ENCODE assay signal across 8 mouse cellular contexts in genomic region chr12:8499001-8499870, GRCm38 (mm10). TPM values are rescaled to one million over a fixed set of nuclear protein-coding genes. Genes with fewer than 3 reads are reported as not detected.
DNase-seq lines count a peak whose midpoint lies in the region; ATAC-seq and TF ChIP-seq lines count a peak whose summit lies in the region.

No protein-coding gene starts in this region.

- TF ChIP-seq EP300 in heart, adult 2 months (IDR thresholded peaks at IDR 0.05; ENCODE audit: insufficient read depth, low read depth, low read length), result no peak; the same call in 1 of the 2 replicates
- TF ChIP-seq EP300 in liver, embryonic 14.5 days (IDR thresholded peaks at IDR 0.05; ENCODE audit: low read depth), result no peak
- no peak for TF ChIP-seq EP300 in stomach, postnatal 0 days (optimal IDR thresholded peaks at IDR 0.05)

- no peaks in the 10 kb centered on the region for H3K9me3 ChIP-seq in liver, embryonic 14.5 days (ENCODE audit: control insufficient read depth, low read length)
- no peaks in the 10 kb centered on the region for H3K9me3 ChIP-seq in stomach, postnatal 0 days (ENCODE audit: control insufficient read depth, low read length)

- H3K36me3 ChIP-seq in heart, adult 2 months (ENCODE audit: control insufficient read depth, insufficient read depth, low read length), result peaks cover 6% of the 10 kb centered on the region
- H3K36me3 ChIP-seq in liver, embryonic 14.5 days (replicated peaks; ENCODE audit: control insufficient read depth, insufficient read depth, low read depth), result no peaks in the 10 kb centered on the region
- no peaks in the 10 kb centered on the region for H3K36me3 ChIP-seq in stomach, postnatal 0 days (ENCODE audit: control insufficient read depth, insufficient read depth, low read length)

- H3K4me3 ChIP-seq in heart, adult 2 months, result peak overlapping the region; percentile 95
- H3K4me3 ChIP-seq in liver, embryonic 14.5 days (ENCODE audit: insufficient read depth in 1 of 2, low read depth in 2 of 2, low read length in 2 of 2), result peak overlapping the region; percentile 69 to 72
- H3K4me3 ChIP-seq in stomach, postnatal 0 days (ENCODE audit: low read depth, low read length), result peak overlapping the region; percentile 92

- WGBS in heart, adult 2 months, result under 1% methylated on average over 93 of the region's 99 CpGs
- WGBS in liver, embryonic 14.5 days (ENCODE audit: insufficient replicate concordance), result under 1% methylated on average over 96 of the region's 99 CpGs
- 1% methylated on average over 88 of the region's 99 CpGs for WGBS in stomach, postnatal 0 days

- peak overlapping the region; percentile 97 for H3K27ac ChIP-seq in heart, adult 2 months
- peak overlapping the region; percentile 56 for H3K27ac ChIP-seq in liver, embryonic 14.5 days
- peak overlapping the region; percentile 100 for H3K27ac ChIP-seq in stomach, postnatal 0 days (replicated peaks)

- peak overlapping the region; percentile 68 for H3K4me2 ChIP-seq in liver, embryonic 14.5 days (ENCODE audit: low read depth)
- H3K4me2 ChIP-seq in stomach, postnatal 0 days (replicated peaks; ENCODE audit: low read depth), result peak overlapping the region; percentile 92

- DNase-seq in A20 (ENCODE audit: low read depth, low spot score) (peak; percentile 86), adipocyte (ENCODE audit: low spot score) (peak; percentile 69)
- DNase-seq in embryo, embryonic 9.5 days (ENCODE audit: extremely low spot score), result peak; percentile 75
- DNase-seq in heart, adult 2 months, result peak in 1 of 2 experiments; percentile 80
- DNase-seq in kidney, adult 8-10 months, result peak; percentile 34 to 45
- no peak for DNase-seq in liver, embryonic 14.5 days (ENCODE audit: low read depth in 3 of 3, low spot score in 3 of 3)
- peak; percentile 71 for DNase-seq in naive thymus-derived CD4-positive, alpha-beta T cell, adult 2 months (ENCODE audit: low read depth)
- DNase-seq in stomach, postnatal 0 days (ENCODE audit: low spot score), result peak; percentile 70

- peak; percentile 17; the same call in 1 of the 2 replicates for TF ChIP-seq POLR2A in heart, adult 2 months (IDR thresholded peaks at IDR 0.05; ENCODE audit: insufficient read depth, low read depth, low read length)

- H3K27me3 ChIP-seq in heart, adult 2 months (ENCODE audit: control insufficient read depth, insufficient read depth, low read length), result no peaks in the 10 kb centered on the region
- H3K27me3 ChIP-seq in liver, embryonic 14.5 days (ENCODE audit: control insufficient read depth, insufficient read depth, low read length), result peaks cover 12% of the 10 kb centered on the region
- H3K27me3 ChIP-seq in stomach, postnatal 0 days (ENCODE audit: control insufficient read depth, insufficient read depth, low read length), result no peaks in the 10 kb centered on the region

- peaks cover 7% of the 10 kb centered on the region for H3K79me2 ChIP-seq in heart, adult 2 months (replicated peaks; ENCODE audit: control insufficient read depth, insufficient read depth, low read length)

- H3K4me1 ChIP-seq in heart, adult 2 months (ENCODE audit: control insufficient read depth, insufficient read depth, low read length), result peaks cover 15% of the 10 kb centered on the region
- H3K4me1 ChIP-seq in liver, embryonic 14.5 days (replicated peaks; ENCODE audit: control insufficient read depth in 2 of 2, insufficient read depth in 2 of 2, low read length in 1 of 2), result peaks cover 3 to 9% of the 10 kb centered on the region in 2 experiments; a peak in 2 of 4 replicates
- H3K4me1 ChIP-seq in stomach, postnatal 0 days (replicated peaks; ENCODE audit: control insufficient read depth, insufficient read depth), result peaks cover 4% of the 10 kb centered on the region; the same call in 1 of the 2 replicates

- intact Hi-C loops in heart, adult 2 months (cut with DNase I), result loop anchor here (2.0 kb wide), 1 partner anchor 44 kb away; no protein-coding TSS in a partner anchor

- peak; percentile 14; the same call in 1 of the 2 replicates for ATAC-seq in liver, embryonic 14.5 days (ENCODE audit: insufficient read depth)
- ATAC-seq in stomach, postnatal 0 days (ENCODE audit: low FRiP score, low TSS enrichment), result peak; percentile 18; the same call in 1 of the 2 replicates

- no peak for TF ChIP-seq CTCF in heart, adult 2 months (IDR thresholded peaks at IDR 0.05)
- no peak for TF ChIP-seq CTCF in liver, embryonic 14.5 days (IDR thresholded peaks at IDR 0.05; ENCODE audit: low read depth)
- no peak; the same call in 1 of the 2 replicates for TF ChIP-seq CTCF in stomach, postnatal 0 days (IDR thresholded peaks at IDR 0.05; ENCODE audit: low read depth)

- peak overlapping the region; percentile 96 for H3K9ac ChIP-seq in heart, adult 2 months (ENCODE audit: low read depth, low read length)
- H3K9ac ChIP-seq in liver, embryonic 14.5 days (replicated peaks), result peak overlapping the region; percentile 72
- H3K9ac ChIP-seq in stomach, postnatal 0 days (ENCODE audit: low read length), result peak overlapping the region; percentile 100

RNA-seq across cellular contexts. Expression of gene Rhob, which starts 0.6 kb away (rescaled TPM):
- total RNA-seq in heart, adult 2 months (2021), result 100 to 1,000 TPM; 163 to 193 TPM
- 184 and 194 TPM in 2 replicates for polyA plus RNA-seq in heart, adult 2 months (2012; rRNA removed)
- polyA plus RNA-seq in liver, embryonic 14.5 days (2012; rRNA removed), result 14.1 and 15.2 TPM in 2 replicates
- 6.3 and 6.9 TPM in 2 replicates for polyA plus RNA-seq in liver, embryonic 14.5 days (2014; fragmentation: Nextera tagmentation; extraction: Ambion mirVana)
- 32.9 and 39.5 TPM in 2 replicates for polyA plus RNA-seq in stomach, postnatal 0 days (2015; fragmentation: Nextera tagmentation; extraction: Ambion mirVana)

Comparison
In these comparisons a context has a peak if more than half of its experiments do, and no peak if none do; other contexts are left out.
1. DNase-seq: peak in A20 (single experiment), adipocyte (single experiment), embryo, embryonic 9.5 days (single experiment), kidney, adult 8-10 months (2 of 2), naive thymus-derived CD4-positive, alpha-beta T cell, adult 2 months (single experiment) and stomach, postnatal 0 days (single experiment); none in liver, embryonic 14.5 days (0 of 3).
2. Peak in every context shown above with its lines, with median percentiles within 50 percentile points of each other: H3K27ac ChIP-seq, H3K4me3 ChIP-seq and H3K9ac ChIP-seq.